Mouse (Mus musculus) forebrain, embryonic 12.5 days (tissue): ENCODE measurements around the gene Nynrin. TPM values are rescaled to one million over a fixed set of nuclear protein-coding genes. Genes with fewer than 3 reads are reported as not detected.

Experiments used
- ATAC-seq: fragments of 200-750 bp; cut with Nextera tagmentation; 2 replicates; pipeline ENCODE4 v1.8.0; 2017; ENCODE audit warnings: moderate TSS enrichment; ENCODE audit not compliant: low FRiP score
- H3K27ac ChIP-seq: fragments of 300-500 bp; sonication (generic); 2 replicates; pipeline ENCODE4 v1.5.1; 2016; ENCODE audit warnings: mild to moderate bottlenecking
- H3K27me3 ChIP-seq: fragments of 300-500 bp; sonication (generic); 2 replicates; pipeline ENCODE4 v1.6.1; 2016; ENCODE audit warnings: mild to moderate bottlenecking
- H3K36me3 ChIP-seq: fragments of 300-500 bp; sonication (generic); replicated peaks from 2 replicates; pipeline ENCODE4 v1.6.1; 2016; ENCODE audit warnings: mild to moderate bottlenecking
- H3K4me1 ChIP-seq: fragments of 300-500 bp; sonication (generic); 2 replicates; pipeline ENCODE4 v1.6.1; 2016
- H3K4me2 ChIP-seq: fragments of 300-500 bp; sonication (generic); 2 replicates; pipeline ENCODE4 v1.6.1; 2016; ENCODE audit warnings: mild to moderate bottlenecking, moderate library complexity
- H3K4me3 ChIP-seq: fragments of 300-500 bp; sonication (generic); replicated peaks from 2 replicates; pipeline ENCODE4 v1.5.1; 2016; ENCODE audit warnings: mild to moderate bottlenecking
- H3K9ac ChIP-seq: fragments of 300-500 bp; sonication (generic); 2 replicates; pipeline ENCODE4 v1.6.1; 2016; ENCODE audit warnings: mild to moderate bottlenecking
- H3K9me3 ChIP-seq: fragments of 300-500 bp; sonication (generic); 2 replicates; pipeline ENCODE4 v1.6.1; 2016
- WGBS: fragments of 180-500 bp; shearing (Covaris S2); methylation state at CpG from one replicate; pipeline ENCODE4 v1.1.7; 2016; 5-methylcytosine and 5-hydroxymethylcytosine counted together
- polyA plus RNA-seq: library from polyadenylated mRNA; unstranded; fragments of >200 nt; fragmentation: Nextera tagmentation; extraction: Ambion mirVana; gene quantifications from 2 replicates; pipeline ENCODE4 v1.2.1, GENCODE M21; 2016

Nynrin gene
- polyA plus RNA-seq, 1 experiment from 2014 or later = 23.9 TPM

GRCm38 (mm10) chr14:55826142-55826541 lies 27.7 kb upstream of the Nynrin start:
- no peaks in the 10 kb centered on the region for H3K9me3 ChIP-seq
- peak overlapping the region; percentile 86; the same call in 1 of the 2 replicates for H3K27ac ChIP-seq
- WGBS = 3% methylated on average over 15 of the region's 15 CpGs
- ATAC-seq = no peak
- peaks cover 8% of the 10 kb centered on the region for H3K36me3 ChIP-seq
- peak overlapping the region; percentile 57 for H3K9ac ChIP-seq
- H3K4me1 ChIP-seq = peaks cover 43% of the 10 kb centered on the region
- H3K4me3 ChIP-seq = peak overlapping the region; percentile 50
- H3K27me3 ChIP-seq = peaks cover 30% of the 10 kb centered on the region
- peak overlapping the region; percentile 84 for H3K4me2 ChIP-seq

DNA sequence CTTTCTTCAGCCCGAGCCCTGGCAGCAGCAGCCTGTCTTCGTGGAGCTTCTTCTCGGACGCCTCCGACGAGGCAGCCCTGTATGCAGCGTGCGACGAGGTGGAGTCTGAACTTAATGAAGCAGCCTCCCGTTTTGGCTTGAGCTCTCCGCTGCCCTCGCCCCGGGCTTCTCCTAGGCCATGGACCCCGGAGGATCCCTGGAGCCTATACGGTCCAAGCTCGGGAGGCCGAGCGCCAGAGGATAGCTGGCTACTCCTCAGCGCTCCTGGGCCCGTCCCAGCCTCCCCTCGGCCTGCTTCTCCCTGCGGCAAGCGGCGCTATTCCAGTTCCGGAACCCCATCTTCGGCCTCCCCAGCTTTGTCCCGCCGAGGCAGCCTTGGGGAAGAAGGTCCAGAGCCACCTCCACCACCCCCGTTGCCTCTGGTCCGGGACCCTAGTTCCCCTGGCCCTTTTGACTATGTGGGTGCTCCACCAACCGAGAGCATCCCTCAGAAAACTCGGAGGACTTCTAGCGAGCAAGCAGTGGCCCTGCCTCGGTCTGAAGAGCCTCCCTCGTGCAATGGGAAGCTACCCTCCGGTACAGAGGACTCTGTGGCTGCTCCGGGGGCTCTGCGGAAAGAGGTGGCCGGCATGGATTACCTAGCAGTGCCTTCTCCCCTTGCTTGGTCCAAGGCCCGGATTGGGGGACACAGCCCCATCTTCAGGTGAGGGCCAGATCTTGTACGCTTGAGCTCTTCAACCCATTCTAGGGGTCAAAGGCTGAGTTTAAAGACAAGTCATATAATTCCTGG lies 27.1 kb upstream of the Nynrin start:
- Histone ChIP-seq H3K36me3 (peaks cover 8% of the 10 kb centered on the region), H3K9ac (peak overlapping the region; percentile 57), H3K27ac (peak overlapping the region; percentile 86; the same call in 1 of the 2 replicates), H3K4me3 (peak overlapping the region; percentile 50), H3K4me1 (peaks cover 43% of the 10 kb centered on the region), H3K27me3 (peaks cover 30% of the 10 kb centered on the region), H3K4me2 (peak overlapping the region; percentile 84), H3K9me3 (no peaks in the 10 kb centered on the region)
- ATAC-seq = no peak
- WGBS = 9% methylated on average over 41 of the region's 41 CpGs

GRCm38 (mm10) chr14:55828716-55829263 lies 25.0 kb upstream of the Nynrin start:
- H3K36me3 ChIP-seq = peaks cover 8% of the 10 kb centered on the region
- no peak overlapping the region for H3K4me3 ChIP-seq
- H3K9me3 ChIP-seq = no peaks in the 10 kb centered on the region
- H3K9ac ChIP-seq = no peak overlapping the region
- no peak for ATAC-seq
- H3K4me2 ChIP-seq = no peak overlapping the region
- peaks cover 30% of the 10 kb centered on the region for H3K27me3 ChIP-seq
- H3K4me1 ChIP-seq = peaks cover 32% of the 10 kb centered on the region
- H3K27ac ChIP-seq = no peak overlapping the region
- WGBS = 54% methylated on average over 3 of the region's 3 CpGs

DNA sequence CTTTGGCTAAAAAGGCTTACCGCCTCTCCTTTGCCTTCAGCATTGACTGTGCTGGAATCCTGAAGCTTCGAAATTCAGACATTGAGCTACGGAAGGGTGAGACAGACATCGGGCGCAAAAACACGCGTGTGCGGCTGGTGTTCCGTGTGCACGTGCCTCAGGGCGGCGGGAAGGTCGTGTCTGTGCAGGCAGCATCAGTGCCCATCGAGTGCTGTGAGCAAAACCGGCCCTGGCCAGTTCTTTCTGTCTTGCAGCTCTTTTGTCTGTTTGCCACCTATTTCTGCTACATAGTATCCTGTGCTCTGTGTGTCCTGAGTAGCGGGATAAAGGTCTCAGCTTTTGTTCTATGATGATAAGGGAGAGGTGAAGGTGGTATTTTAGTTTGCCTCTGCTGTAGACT lies 24.0 kb upstream of the Nynrin start:
- H3K4me1 ChIP-seq = peaks cover 22% of the 10 kb centered on the region
- 93% methylated on average over 16 of the region's 16 CpGs for WGBS

GRCm38 (mm10) chr14:55830331-55830730 lies 23.5 kb upstream of the Nynrin start:
- WGBS = 88% methylated on average over 4 of the region's 4 CpGs
- H3K9ac ChIP-seq = no peak overlapping the region
- no peaks in the 10 kb centered on the region for H3K9me3 ChIP-seq
- H3K4me3 ChIP-seq = no peak overlapping the region
- H3K27ac ChIP-seq = no peak overlapping the region
- H3K4me1 ChIP-seq = peaks cover 17% of the 10 kb centered on the region
- peaks cover 8% of the 10 kb centered on the region for H3K36me3 ChIP-seq
- H3K4me2 ChIP-seq = no peak overlapping the region
- no peak for ATAC-seq
- H3K27me3 ChIP-seq = peaks cover 22% of the 10 kb centered on the region

More for the DNA sequence above, 24.0 kb upstream of the Nynrin start:
- no peak overlapping the region for H3K9ac ChIP-seq
- no peak overlapping the region for H3K4me3 ChIP-seq
- peaks cover 27% of the 10 kb centered on the region for H3K27me3 ChIP-seq
- H3K4me2 ChIP-seq = no peak overlapping the region
- H3K9me3 ChIP-seq = no peaks in the 10 kb centered on the region
- H3K36me3 ChIP-seq = peaks cover 8% of the 10 kb centered on the region
- H3K27ac ChIP-seq = no peak overlapping the region
- no peak for ATAC-seq

DNA sequence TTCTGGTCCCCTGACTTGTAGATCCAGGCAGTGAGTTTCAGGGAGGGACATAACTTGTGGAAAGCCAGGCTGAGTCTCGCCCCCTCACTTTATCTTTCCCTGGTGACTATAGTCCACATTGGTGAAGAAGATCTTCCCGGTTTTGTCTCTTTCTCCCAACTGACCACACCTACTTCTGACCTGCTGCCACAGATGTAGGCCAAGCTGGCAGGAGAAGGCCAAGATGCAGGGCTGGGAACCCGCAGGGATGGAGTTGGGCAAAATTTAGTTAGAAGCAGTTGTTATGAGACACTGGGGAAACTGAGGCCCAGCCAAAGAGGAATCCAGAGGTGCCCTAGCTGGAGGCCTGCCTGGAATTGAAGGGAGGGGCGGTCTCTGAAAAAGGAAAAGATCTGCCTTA lies 20.7 kb upstream of the Nynrin start:
- Histone ChIP-seq H3K4me1 (no peaks in the 10 kb centered on the region), H3K4me3 (no peak overlapping the region), H3K27ac (no peak overlapping the region), H3K9me3 (no peaks in the 10 kb centered on the region), H3K4me2 (no peak overlapping the region), H3K9ac (no peak overlapping the region), H3K27me3 (no peaks in the 10 kb centered on the region; the same call in 1 of the 2 replicates), H3K36me3 (peaks cover 8% of the 10 kb centered on the region)
- no peak for ATAC-seq
- 88% methylated on average over 4 of the region's 4 CpGs for WGBS

GRCm38 (mm10) chr14:55834808-55835533 lies 18.8 kb upstream of the Nynrin start:
- Histone ChIP-seq H3K4me1 (0 out of 2 replicates have a peak, but pooled peaks cover 4% of the 10 kb centered on the region), H3K4me3 (no peak overlapping the region), H3K27ac (no peak overlapping the region), H3K9me3 (no peaks in the 10 kb centered on the region), H3K9ac (no peak overlapping the region), H3K36me3 (peaks cover 8% of the 10 kb centered on the region), H3K27me3 (no peaks in the 10 kb centered on the region), H3K4me2 (no peak overlapping the region)
- 78% methylated on average over 5 of the region's 5 CpGs for WGBS
- ATAC-seq = no peak

DNA sequence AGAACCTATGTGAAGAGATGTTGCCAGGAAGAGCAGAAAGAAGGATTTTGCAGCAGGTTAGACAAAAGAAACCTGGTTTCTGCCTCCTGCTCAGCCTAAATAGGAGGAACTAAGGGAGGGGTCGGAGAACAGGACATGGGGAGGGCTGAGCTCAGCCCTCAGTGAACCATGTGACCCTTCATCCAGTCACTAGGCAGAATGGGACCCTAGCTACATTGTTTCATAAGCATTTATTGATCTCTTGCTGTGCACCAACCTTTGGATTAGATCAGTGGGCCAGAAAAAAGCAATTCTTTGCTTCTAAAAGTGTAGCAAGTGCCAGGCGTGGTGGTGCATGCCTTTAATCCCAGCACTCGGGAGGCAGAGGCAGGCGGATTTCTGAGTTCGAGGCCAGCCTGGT lies 15.5 kb upstream of the Nynrin start:
- H3K4me2 ChIP-seq = no peak overlapping the region
- ATAC-seq = no peak
- WGBS = 84% methylated on average over 5 of the region's 5 CpGs

GRCm38 (mm10) chr14:55838740-55839139 lies 15.1 kb upstream of the Nynrin start:
- H3K27me3 ChIP-seq = no peaks in the 10 kb centered on the region
- 87% methylated on average over 4 of the region's 4 CpGs for WGBS
- no peaks in the 10 kb centered on the region for H3K36me3 ChIP-seq
- H3K9me3 ChIP-seq = no peaks in the 10 kb centered on the region
- no peak for ATAC-seq
- no peak overlapping the region for H3K4me3 ChIP-seq
- H3K27ac ChIP-seq = no peak overlapping the region
- H3K4me1 ChIP-seq = 0 out of 2 replicates have a peak, but pooled peaks cover 7% of the 10 kb centered on the region
- no peak overlapping the region for H3K4me2 ChIP-seq
- H3K9ac ChIP-seq = no peak overlapping the region

More for the DNA sequence above, 15.5 kb upstream of the Nynrin start:
- no peaks in the 10 kb centered on the region for H3K9me3 ChIP-seq
- no peaks in the 10 kb centered on the region for H3K27me3 ChIP-seq
- H3K4me3 ChIP-seq = no peak overlapping the region
- no peak overlapping the region for H3K9ac ChIP-seq
- no peaks in the 10 kb centered on the region for H3K36me3 ChIP-seq
- H3K4me1 ChIP-seq = 0 out of 2 replicates have a peak, but pooled peaks cover 7% of the 10 kb centered on the region
- no peak overlapping the region for H3K27ac ChIP-seq

DNA sequence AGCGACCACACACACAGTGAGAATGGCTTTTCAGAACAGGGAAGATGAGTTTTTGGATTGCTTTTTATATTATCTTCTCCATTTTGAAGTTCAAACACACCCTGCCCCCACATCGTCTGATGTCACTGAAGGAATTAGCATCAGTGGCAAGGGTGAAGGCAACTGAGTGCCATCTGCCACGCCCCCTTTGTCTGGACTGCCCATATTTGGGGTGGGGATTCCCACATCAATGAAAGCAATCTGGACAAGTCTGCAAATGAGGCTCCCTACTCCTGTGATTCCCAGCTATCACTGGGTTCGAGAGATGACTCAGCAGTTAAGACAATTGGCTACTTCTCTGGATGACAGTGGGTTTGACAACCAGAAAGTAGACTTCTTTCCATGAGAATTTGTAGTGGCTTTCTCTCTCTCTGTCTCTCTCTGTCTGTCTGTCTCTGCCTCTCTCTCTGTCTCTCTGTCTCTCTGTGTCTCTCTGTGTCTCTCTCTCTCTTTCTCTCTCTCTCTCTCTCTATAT lies 12.9 kb upstream of the Nynrin start:
- H3K27ac ChIP-seq = no peak overlapping the region
- no peaks in the 10 kb centered on the region for H3K27me3 ChIP-seq
- no peak for ATAC-seq
- 0 out of 2 replicates have a peak, but pooled peaks cover 7% of the 10 kb centered on the region for H3K4me1 ChIP-seq
- H3K9me3 ChIP-seq = no peaks in the 10 kb centered on the region
- no peak overlapping the region for H3K4me2 ChIP-seq
- no peak overlapping the region for H3K4me3 ChIP-seq
- WGBS = 74% methylated on average over 4 of the region's 4 CpGs
- no peaks in the 10 kb centered on the region for H3K36me3 ChIP-seq
- no peak overlapping the region for H3K9ac ChIP-seq

GRCm38 (mm10) chr14:55842794-55843193 lies 11.0 kb upstream of the Nynrin start:
- H3K4me2 ChIP-seq = no peak overlapping the region
- 85% methylated on average over 4 of the region's 4 CpGs for WGBS

More at GRCm38 (mm10) chr14:55842794-55843193, 11.0 kb upstream of the Nynrin start:
- 0 out of 2 replicates have a peak, but pooled peaks cover 7% of the 10 kb centered on the region for H3K4me1 ChIP-seq
- no peak overlapping the region for H3K27ac ChIP-seq
- no peaks in the 10 kb centered on the region for H3K9me3 ChIP-seq
- H3K4me3 ChIP-seq = no peak overlapping the region
- no peaks in the 10 kb centered on the region for H3K27me3 ChIP-seq
- no peak for ATAC-seq
- H3K36me3 ChIP-seq = no peaks in the 10 kb centered on the region
- no peak overlapping the region for H3K9ac ChIP-seq
